In genomic region chr19:24486433-24487296, GRCm38 (mm10) we compare ENCODE assay signal across 18 mouse cellular contexts. TPM values are rescaled to one million over a fixed set of nuclear protein-coding genes. Genes with fewer than 3 reads are reported as not detected.
DNase-seq lines count a peak whose midpoint lies in the region; ATAC-seq and TF ChIP-seq lines count a peak whose summit lies in the region.
"Had no signal": no experiment of that assay in that cellular context is flagged by ENCODE, and none has a peak within 500 bp of the region (broad histone marks: within the 10 kb centered on the region; RNA-seq: fewer than 3 reads in every experiment).

No protein-coding gene starts in this region.

- peak overlapping the region; percentile 45; the same call in 1 of the 2 replicates for H3K27ac ChIP-seq in small intestine, adult 2 months (ENCODE audit: insufficient read depth, low read depth, low read length)
- H3K27ac ChIP-seq in forebrain, embryonic 10.5 days, result no peak overlapping the region
- no peak overlapping the region for H3K27ac ChIP-seq in neural tube, embryonic 15.5 days (replicated peaks)
- H3K27ac ChIP-seq: embryonic facial prominence, embryonic 15.5 days; hindbrain, embryonic 15.5 days had no signal

- H3K9ac ChIP-seq in neural tube, embryonic 15.5 days (replicated peaks), result no peak overlapping the region
- H3K9ac ChIP-seq: embryonic facial prominence, embryonic 15.5 days; hindbrain, embryonic 15.5 days had no signal

- WGBS in small intestine, adult 2 months, result 60% methylated on average over 8 of the region's 8 CpGs
- 84% methylated on average over 8 of the region's 8 CpGs for WGBS in forebrain, embryonic 10.5 days
- WGBS in neural tube, embryonic 15.5 days, result 80% methylated on average over 8 of the region's 8 CpGs

- no peak overlapping the region for H3K4me3 ChIP-seq in small intestine, adult 2 months (ENCODE audit: low read depth, low read length)
- no peak overlapping the region for H3K4me3 ChIP-seq in forebrain, embryonic 10.5 days
- no peak overlapping the region for H3K4me3 ChIP-seq in neural tube, embryonic 15.5 days (replicated peaks)
- H3K4me3 ChIP-seq: embryonic facial prominence, embryonic 15.5 days; erythroblast, embryonic 14.5 days; hindbrain, embryonic 15.5 days had no signal

- no peak for TF ChIP-seq POLR2A in small intestine, adult 2 months (IDR thresholded peaks at IDR 0.05; ENCODE audit: low read depth, low read length)

- ATAC-seq in neural tube, embryonic 15.5 days (ENCODE audit: low FRiP score), result no peak
- ATAC-seq: forebrain, embryonic 16.5 days had no signal

- intact Hi-C loops in heart, postnatal 14 days (cut with DNase I), result no loop called here

- H3K4me1 ChIP-seq in small intestine, adult 2 months (ENCODE audit: control insufficient read depth, insufficient read depth, insufficient read length, low read length), result peaks cover 14% of the 10 kb centered on the region; the same call in 1 of the 2 replicates
- peaks cover 27% of the 10 kb centered on the region for H3K4me1 ChIP-seq in forebrain, embryonic 10.5 days
- H3K4me1 ChIP-seq in neural tube, embryonic 15.5 days, result no peaks in the 10 kb centered on the region
- H3K4me1 ChIP-seq: embryonic facial prominence, embryonic 15.5 days; hindbrain, embryonic 15.5 days had no signal

- DNase-seq in heart, adult 11 months, result peak; percentile 57
- DNase-seq in heart, postnatal 14 days, result no peak
- DNase-seq in 3134 (ENCODE audit: extremely low read depth, insufficient read length, low spot score) (peak; percentile 7), ZHBTc4 (ENCODE audit: low read depth, low spot score) (peak; percentile 27)
- DNase-seq in forebrain, embryonic 10.5 days (ENCODE audit: extremely low spot score, low spot score), result no peak
- DNase-seq: adrenal gland, postnatal 10 days; cerebellum, adult 11 months; cerebellum, adult 8-10 months; cerebellum, postnatal 14 days; embryo, embryonic 11 days; gastrocnemius, postnatal 14 days; heart, postnatal 36 days had no signal

- no peak overlapping the region for H3K4me2 ChIP-seq in neural tube, embryonic 15.5 days
- H3K4me2 ChIP-seq: embryonic facial prominence, embryonic 15.5 days; hindbrain, embryonic 15.5 days had no signal

- H3K9me3 ChIP-seq in forebrain, embryonic 10.5 days, result no peaks in the 10 kb centered on the region
- no peaks in the 10 kb centered on the region for H3K9me3 ChIP-seq in neural tube, embryonic 15.5 days (replicated peaks)
- H3K9me3 ChIP-seq: embryonic facial prominence, embryonic 15.5 days; hindbrain, embryonic 15.5 days had no signal

- no peak for TF ChIP-seq CTCF in small intestine, adult 2 months (IDR thresholded peaks at IDR 0.05; ENCODE audit: extremely low read depth, insufficient read length, insufficient replicate concordance, low read depth, low read length)

- no peaks in the 10 kb centered on the region for H3K36me3 ChIP-seq in small intestine, adult 2 months (ENCODE audit: control insufficient read depth, insufficient read depth, low read length)
- H3K36me3 ChIP-seq in forebrain, embryonic 10.5 days (replicated peaks), result no peaks in the 10 kb centered on the region
- no peaks in the 10 kb centered on the region for H3K36me3 ChIP-seq in neural tube, embryonic 15.5 days
- H3K36me3 ChIP-seq: embryonic facial prominence, embryonic 15.5 days; hindbrain, embryonic 15.5 days had no signal

- no peaks in the 10 kb centered on the region for H3K27me3 ChIP-seq in small intestine, adult 2 months (ENCODE audit: control insufficient read depth, insufficient read depth, low read length)
- H3K27me3 ChIP-seq in forebrain, embryonic 10.5 days (ENCODE audit: poor library complexity, severe bottlenecking), result no peaks in the 10 kb centered on the region
- no peaks in the 10 kb centered on the region for H3K27me3 ChIP-seq in neural tube, embryonic 15.5 days (replicated peaks)
- H3K27me3 ChIP-seq: embryonic facial prominence, embryonic 15.5 days; hindbrain, embryonic 15.5 days had no signal

RNA-seq across cellular contexts. Expression of gene Fam122a, which starts 9.5 kb away (rescaled TPM):
- 10 to 100 TPM; 22.7 to 25.1 TPM for total RNA-seq in heart, postnatal 14 days (2021)
- 16.3 and 22.6 TPM in 2 replicates for polyA plus RNA-seq in small intestine, adult 2 months (2012; rRNA removed)
- polyA plus RNA-seq in forebrain, embryonic 10.5 days (2016; fragmentation: Nextera tagmentation; extraction: Ambion mirVana), result 48.8 and 49.2 TPM in 2 replicates
- 52.0 and 55.4 TPM in 2 replicates for polyA plus RNA-seq in neural tube, embryonic 15.5 days (2015; fragmentation: Nextera tagmentation; extraction: Ambion mirVana)

Comparison
In these comparisons a context has a peak if more than half of its experiments do, and no peak if none do; other contexts are left out.
1. DNase-seq: peak in heart, adult 11 months (single experiment), 3134 (single experiment) and ZHBTc4 (single experiment); none in heart, postnatal 14 days (0 of 2) and forebrain, embryonic 10.5 days (single experiment).